Mouse (Mus musculus): Measurements from ENCODE around the gene Sp1.
A peak's percentile ranks its signal among the peaks of the same experiment; 100 is the strongest.

The Sp1 gene

GRCm38 (mm10) chr15:102433173-102433572, 27.2 kb downstream of the Sp1 start:
- DNase-seq (ENCODE audit: low spot score in 2 of 2) = no peak

DNA sequence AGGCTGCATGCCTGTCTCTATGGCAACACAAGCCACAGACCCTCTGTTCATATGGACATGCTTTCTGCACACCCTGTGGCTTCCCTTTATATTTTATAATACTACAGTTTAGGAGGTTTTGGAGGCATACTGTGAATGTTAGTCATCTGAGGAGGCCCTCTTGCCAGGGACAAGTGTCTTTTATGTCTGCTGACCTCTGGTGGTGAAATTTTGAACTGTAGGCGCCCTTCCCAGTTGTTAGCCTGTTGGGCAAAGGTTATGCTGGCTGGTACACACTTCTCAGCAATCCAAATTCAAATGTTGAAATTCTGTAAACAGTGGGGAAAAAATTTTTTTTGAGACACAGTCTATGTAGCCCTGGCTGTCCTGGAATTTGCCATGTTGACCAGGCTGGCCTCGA, 36.5 kb downstream of the Sp1 start:
- peak; percentile 86 to 91 for DNase-seq (ENCODE audit: low spot score in 2 of 2)

- DNase-seq (ENCODE audit: low spot score in 2 of 2) = no peak
Observed at GRCm38 (mm10) chr15:102445146-102445545, 39.2 kb downstream of the Sp1 start, which contains the start of gene Amhr2. Amhr2 (plus strand) TSS chr15:102445367.

DNA sequence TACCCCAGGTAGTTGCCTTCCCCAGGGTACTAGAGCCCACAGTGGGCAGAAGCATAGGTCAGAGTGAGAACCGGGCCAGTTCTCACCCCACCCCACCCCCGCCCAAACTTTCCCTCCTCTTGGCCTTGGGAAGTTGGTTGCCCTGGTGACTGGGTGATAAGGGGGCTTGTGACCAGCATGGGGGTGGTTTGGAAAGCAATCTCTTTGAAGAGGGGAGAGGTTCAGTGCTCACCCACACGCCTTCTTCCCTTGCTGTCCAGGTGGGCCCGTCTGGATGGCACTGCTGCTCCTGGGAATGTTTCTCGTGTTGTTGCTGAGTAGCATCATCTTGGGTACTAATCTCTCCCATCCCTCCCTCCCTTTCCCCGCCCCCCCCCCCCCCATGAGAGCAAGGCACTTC, 40.5 kb downstream of the Sp1 start:
- no peak for DNase-seq (ENCODE audit: low spot score in 2 of 2)

DNA sequence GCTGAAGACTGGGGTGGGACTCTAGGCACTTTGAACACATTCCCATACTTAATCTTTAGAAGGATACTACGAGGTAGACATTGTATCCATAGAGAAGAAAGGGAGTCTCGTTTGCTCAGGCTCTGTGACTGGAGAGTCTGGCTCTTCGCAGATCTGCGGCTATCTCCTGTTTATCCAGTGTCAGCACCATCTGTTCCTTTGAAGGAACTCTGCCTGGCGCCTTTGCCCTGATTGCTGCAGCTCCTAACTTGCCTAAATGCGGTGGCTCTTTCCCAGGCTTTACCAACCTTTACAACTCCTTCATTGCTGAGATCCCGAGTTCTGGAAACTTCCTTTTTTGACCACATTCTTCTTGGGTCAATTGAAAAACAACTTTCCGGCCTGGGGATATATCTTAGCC, 43.4 kb downstream of the Sp1 start:
- DNase-seq (ENCODE audit: low spot score in 2 of 2) = no peak

GRCm38 (mm10) chr15:102450928-102451327, 45.0 kb downstream of the Sp1 start:
- no peak for DNase-seq (ENCODE audit: low spot score in 2 of 2)

- no peak for DNase-seq (ENCODE audit: low spot score in 2 of 2)
Observed at GRCm38 (mm10) chr15:102451666-102452430, 45.9 kb downstream of the Sp1 start.

DNA sequence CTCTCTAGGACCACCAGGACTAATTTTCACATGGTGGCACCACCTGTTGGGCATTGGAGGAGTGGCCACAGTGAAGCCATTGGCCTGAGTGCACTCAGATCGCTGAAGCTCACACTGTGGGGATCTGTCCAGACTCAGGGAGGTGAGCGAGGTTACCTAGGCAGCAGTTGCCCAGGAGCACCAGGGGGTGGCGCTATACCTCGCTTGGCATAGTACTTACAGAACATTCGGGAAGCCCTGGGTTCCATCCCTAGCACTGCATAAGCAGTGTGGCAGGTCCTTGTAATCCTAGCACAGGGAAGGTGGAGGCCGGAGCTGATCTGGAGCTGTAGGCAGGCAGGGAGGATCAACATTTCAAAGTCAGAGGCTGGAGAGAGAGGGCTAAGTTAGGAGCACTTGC, 50.0 kb downstream of the Sp1 start:
- no peak for DNase-seq (ENCODE audit: low spot score in 2 of 2)

GRCm38 (mm10) chr15:102458050-102458736, 52.2 kb downstream of the Sp1 start:
- DNase-seq (ENCODE audit: low spot score in 2 of 2) = no peak

DNA sequence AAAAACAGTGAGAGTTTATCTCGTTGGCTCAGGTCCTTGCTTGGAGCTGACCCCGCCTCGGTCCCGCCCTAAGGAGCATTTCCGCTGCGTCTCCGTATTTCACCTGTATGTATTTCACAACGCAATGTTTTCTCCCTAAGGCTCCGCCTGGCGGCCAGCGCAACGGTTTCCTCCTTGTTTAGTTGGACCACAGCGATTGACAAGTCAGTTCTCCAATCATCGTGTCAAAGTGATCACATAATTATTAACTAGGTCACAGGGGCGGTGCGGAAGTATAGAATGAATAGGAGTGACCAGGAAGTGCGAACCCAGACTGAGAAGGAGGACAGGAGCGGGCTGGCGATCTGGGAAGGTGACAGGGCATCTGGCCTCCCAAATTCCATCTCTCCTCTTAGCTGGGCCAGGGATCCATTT, 53.0 kb downstream of the Sp1 start, which contains the start of gene Prr13:
Prr13 (plus strand) TSS at position 125 of the 414 bp plus-strand sequence.
- DNase-seq (ENCODE audit: low spot score in 2 of 2) = peak; percentile 89 to 94

DNA sequence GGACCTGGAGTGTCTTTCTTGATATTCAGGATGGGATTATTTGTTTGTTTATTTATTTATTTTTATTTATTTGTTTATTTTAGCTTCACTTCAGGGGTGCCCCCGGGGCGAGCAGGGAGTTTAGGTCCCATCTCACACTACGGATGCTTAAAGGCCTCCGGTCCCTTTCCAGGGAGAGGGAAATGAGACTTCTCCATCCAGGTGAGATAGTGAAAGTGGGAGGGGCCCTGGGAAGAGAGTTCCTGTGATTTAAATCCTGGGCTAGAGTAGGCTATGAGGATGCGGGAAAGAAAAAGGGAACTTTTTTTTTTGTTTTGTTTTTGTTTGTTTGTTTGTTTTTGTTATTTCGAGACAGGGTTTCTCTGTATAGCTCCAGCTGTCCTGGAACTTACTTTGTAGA, 53.4 kb downstream of the Sp1 start:
- DNase-seq (ENCODE audit: low spot score in 2 of 2) = no peak

DNA sequence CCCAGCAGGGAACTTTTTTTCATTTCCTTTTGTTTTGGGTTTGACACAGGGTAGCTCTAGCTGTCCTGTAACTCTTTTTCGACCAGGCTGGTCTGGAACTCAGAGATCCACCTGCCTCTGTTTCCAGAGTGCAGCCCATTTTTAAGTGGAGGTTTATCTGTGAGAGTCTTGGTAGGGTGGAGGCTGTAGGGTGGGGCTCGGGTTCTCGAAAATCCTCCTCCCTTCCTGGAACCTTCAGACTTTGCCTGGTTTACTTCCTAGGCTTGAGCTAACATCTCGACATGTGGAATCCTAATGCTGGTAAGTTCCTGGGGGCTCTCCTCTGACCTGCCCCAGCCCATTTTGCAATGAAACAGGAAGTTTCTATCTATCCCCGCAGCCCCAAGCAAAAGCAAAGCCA, 53.9 kb downstream of the Sp1 start:
- DNase-seq (ENCODE audit: low spot score in 2 of 2) = no peak

- DNase-seq (ENCODE audit: low spot score in 2 of 2) = no peak
Observed at GRCm38 (mm10) chr15:102460409-102460808, 54.5 kb downstream of the Sp1 start.

DNA sequence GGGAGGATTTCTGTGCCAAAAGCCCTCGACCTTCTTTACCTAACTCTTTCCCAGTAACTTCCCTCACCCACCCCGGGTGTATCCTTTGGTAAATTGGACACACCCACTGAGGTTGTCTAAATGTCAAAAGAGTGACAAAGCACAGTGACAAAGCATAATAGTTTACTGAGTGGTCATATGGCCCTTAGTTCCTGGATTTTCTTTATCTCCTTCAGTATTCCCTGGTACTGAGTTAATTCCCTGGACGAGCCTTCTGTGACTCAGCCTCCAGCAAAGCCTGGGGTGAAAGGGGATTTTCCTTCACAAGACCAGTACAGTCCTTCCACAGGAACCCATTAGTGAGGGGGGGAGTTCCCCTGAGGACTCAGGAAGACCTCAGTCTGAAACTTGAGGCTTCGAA, 55.0 kb downstream of the Sp1 start:
- DNase-seq (ENCODE audit: low spot score in 2 of 2) = no peak

DNA sequence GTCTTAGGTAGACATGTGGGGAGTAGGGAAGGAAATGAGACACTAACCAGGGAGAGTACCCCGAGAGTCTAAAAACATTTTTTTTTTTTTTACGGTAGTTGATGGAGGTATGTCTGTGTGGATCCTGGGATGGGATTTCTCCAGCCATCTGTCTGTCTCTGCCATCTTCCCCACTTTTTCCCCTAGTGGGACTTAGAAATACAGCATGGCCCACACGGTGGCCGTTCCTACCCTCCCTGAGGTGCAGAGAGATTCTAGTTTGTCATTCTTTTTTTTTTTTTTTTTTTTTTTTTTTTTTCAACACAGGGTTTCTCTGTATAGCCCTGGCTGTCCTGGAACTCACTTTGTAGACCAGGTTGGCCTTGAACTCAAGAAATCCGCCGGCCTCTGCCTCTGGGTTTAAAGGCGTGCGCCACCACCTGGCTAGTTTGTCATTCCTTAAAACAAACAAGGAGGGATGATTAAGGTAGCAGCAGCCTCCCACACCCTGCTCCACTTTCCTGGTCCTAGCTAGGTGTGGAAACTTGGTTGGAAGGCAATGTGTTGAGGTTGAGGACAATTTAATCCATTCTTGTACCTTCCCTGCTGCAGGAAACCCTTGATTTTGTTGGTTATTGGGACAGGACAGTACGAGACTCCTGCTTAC, 55.6 kb downstream of the Sp1 start:
- no peak for DNase-seq (ENCODE audit: low spot score in 2 of 2)

DNA sequence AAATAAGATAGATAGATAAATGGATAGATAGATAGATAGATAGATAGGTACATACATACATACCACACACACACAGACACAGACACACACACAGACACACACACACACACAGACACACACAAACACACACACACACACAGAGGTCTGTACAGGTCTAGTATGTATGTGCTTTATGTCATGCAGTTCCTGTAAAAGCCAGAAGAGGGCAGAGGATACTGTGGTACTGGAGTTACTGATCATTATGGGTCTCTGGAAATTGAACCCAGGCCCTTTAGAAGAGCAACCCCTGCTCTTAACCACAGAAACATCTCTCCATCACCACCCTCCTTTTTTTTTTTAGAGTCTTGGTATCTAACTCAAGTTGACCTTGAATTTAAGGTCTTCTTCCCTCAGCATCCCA, 57.7 kb downstream of the Sp1 start:
- DNase-seq (ENCODE audit: low spot score in 2 of 2) = no peak

DNA sequence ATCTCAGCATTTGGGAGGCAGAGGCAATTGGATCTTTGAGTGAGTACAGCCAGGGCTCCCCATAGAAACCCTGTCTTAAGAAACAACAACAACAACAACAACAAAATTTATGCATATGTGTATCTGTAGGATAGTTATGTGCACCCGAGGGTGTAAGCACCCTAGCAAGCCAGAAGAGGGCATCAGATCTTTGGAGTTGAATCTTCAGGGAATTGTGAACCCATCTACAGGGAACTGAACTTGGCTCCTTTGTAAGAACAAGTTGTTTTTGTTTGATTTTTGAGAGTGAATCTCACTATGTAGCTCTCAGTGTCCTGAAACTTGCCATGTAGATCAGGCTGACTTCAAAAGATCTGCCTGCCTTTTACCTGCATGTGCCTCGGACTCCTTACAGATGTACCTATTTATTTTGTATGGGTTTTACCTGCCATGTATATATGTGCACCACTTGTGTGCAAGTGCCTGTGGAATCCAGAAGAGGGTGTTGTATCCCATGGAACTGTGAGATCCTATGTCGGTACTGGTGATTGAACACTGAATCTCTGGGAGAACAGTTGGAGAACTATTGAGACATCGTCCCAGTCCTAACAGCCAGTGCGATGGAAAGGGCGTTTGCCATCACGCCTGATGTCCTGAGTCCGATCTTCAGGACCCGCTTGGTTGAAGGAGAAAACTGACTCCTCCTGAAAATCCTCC, 62.9 kb downstream of the Sp1 start:
- no peak for DNase-seq (ENCODE audit: low spot score in 2 of 2)

GRCm38 (mm10) chr15:102470183-102470604, 64.3 kb downstream of the Sp1 start, which contains the start of gene Pcbp2:
Pcbp2 (plus strand) TSS chr15:102470539.
- DNase-seq (ENCODE audit: low spot score in 2 of 2) = peak; percentile 88 to 96

DNA sequence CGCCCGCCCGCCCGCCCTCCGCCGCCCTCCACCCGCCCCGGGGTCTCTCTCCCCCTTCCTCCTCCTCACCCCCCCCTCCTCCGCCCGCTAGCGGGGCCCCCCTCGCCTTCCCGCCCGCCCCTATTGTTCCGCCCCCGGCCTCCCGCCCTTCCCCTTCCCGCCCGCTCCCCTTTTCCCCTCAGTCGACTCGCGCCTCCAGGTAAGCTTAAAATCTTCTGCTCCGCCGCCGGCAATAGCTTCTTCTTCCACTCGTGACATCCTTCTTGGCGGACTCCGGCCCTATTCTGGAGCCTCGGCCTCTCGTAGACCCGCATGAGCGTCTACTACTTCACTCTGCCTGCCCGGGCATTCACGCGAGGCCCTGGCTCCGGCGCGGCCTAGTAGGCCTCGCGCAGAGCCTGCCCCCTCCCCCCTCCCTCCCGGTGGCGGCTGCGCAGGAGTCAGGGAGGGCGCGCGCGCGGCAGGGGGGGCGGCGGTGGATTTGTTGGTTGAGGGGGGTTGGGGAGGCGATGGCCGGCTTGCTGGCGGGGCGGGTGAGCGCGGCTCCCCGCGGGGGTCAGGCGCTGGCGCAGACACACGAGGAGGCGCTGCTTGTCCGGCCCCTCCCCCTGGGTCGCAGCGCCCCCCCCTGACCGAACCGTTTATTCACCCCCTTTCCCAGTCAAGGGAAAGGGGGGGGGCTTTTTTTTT, 64.8 kb downstream of the Sp1 start:
- peak; percentile 70 to 74 for DNase-seq (ENCODE audit: low spot score in 2 of 2)

GRCm38 (mm10) chr15:102471295-102471645, 65.3 kb downstream of the Sp1 start:
- DNase-seq (ENCODE audit: low spot score in 2 of 2) = no peak

DNA sequence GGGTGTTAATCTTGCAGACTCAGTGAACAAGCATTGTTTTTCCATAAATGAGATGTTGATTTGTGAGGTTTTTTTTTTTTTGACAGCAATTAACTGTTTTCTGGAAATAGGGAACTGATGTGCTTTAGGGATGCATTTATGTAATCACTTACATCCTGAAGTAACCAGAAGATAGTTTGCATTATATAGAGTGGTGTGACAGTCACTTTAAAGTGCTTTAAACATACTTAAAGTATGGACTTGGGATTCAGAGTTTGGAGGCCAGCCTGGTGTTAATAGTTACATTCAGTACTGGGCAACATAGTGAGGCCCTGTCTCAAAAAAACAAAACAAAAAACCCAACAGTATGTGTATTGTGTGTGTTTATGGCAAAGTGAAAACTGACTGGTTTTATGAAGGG, 65.8 kb downstream of the Sp1 start:
- DNase-seq (ENCODE audit: low spot score in 2 of 2) = no peak
